Mouse (Mus musculus): ENCODE results near the gene Adora2b. TPM values are rescaled to one million over a fixed set of nuclear protein-coding genes. Genes with fewer than 3 reads are reported as not detected.

Gene Adora2b
- total and polyA plus RNA-seq, 2 experiments from 2014 or later, result 1.7 to 4.0 TPM

- Histone ChIP-seq H3K4me2 (ENCODE audit: low read depth) (no peak overlapping the region), H3K9ac (no peak overlapping the region), H3K27me3 (ENCODE audit: insufficient read depth, low read length) (no peaks in the 10 kb centered on the region), H3K27ac (ENCODE audit: low read depth, low read length) (no peak overlapping the region), H3K9me3 (ENCODE audit: low read length) (no peaks in the 10 kb centered on the region), H3K4me3 (ENCODE audit: low read depth, low read length) (no peak overlapping the region), H3K36me3 (ENCODE audit: insufficient read depth) (no peaks in the 10 kb centered on the region), H3K4me1 (ENCODE audit: insufficient read depth) (no peaks in the 10 kb centered on the region)
- TF ChIP-seq CTCF (IDR thresholded peaks at IDR 0.05; ENCODE audit: low read depth), result no peak
- no peak for ATAC-seq
- no peak for DNase-seq
- WGBS, result 50% methylated on average over 6 of the region's 6 CpGs
These were observed 31.0 kb upstream of the Adora2b start for GRCm38 (mm10) chr11:62217751-62218150.

DNA sequence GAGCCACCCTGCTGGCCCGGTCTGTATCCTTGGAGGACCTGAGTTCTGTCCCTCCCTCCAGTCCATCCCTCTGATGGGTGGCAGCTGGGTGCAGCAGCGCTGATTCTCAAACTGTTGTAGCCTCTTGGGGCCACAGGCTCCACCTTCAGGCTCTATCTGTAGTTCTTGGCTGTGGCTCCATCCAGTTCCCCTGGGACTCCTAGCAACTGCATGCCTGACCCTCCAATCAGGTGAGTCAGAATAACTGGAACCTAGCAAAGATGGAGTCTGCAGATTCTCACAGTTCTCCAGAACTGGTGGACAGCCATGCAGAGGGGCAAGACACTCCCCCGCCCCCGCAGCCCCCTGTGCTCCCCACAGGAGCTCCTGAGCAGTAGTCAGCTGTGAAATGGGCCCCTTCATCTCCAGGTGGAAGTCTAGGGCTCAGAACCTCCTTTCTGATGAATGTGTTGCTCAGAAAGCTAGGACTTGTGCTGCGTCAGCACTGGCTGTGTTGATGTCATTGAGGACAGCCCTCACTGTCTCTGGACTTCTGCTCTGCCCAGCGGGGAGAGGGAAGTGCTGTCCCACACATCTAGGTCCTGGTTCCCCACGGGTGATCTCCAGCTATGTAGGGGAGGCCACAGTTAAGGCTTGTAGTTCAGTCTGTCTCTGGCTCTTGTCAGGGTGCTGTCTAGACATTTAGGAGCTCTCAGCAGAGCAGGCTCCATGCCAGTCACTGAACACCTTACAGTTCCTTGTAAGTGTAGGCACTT is 27.9 kb upstream of the Adora2b start:
- Histone ChIP-seq H3K4me2 (ENCODE audit: low read depth) (no peak overlapping the region), H3K9me3 (ENCODE audit: low read length) (no peaks in the 10 kb centered on the region), H3K27me3 (ENCODE audit: insufficient read depth, low read length) (no peaks in the 10 kb centered on the region), H3K27ac (ENCODE audit: low read depth, low read length) (no peak overlapping the region), H3K4me3 (ENCODE audit: low read depth, low read length) (no peak overlapping the region), H3K9ac (no peak overlapping the region), H3K36me3 (ENCODE audit: insufficient read depth) (no peaks in the 10 kb centered on the region), H3K4me1 (ENCODE audit: insufficient read depth) (no peaks in the 10 kb centered on the region)
- 91% methylated on average over 7 of the region's 7 CpGs for whole genome bisulfite sequencing
- ATAC-seq, result no peak
- DNase-seq, result no peak
- TF ChIP-seq CTCF (IDR thresholded peaks at IDR 0.05; ENCODE audit: low read depth), result no peak

DNA sequence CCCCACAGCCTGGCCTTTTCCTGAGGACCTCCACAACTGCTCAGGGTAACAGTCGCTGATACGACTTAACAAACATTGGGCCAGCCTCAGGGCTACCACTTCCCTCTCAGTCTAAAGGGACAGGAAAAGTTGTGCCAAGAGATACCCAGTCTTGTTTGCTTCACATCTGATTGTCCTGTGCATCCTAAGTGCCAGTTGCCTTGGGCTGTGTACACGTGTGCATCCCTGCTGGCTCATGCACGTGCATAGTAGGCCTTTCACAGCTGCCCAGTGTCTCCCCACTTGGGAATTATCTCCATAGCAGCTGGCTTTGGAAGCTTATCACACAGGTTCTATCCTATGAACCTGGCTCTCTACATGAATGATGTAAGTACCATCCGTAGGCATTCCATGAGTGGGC is 25.4 kb upstream of the Adora2b start:
- no peak overlapping the region for H3K4me2 ChIP-seq (ENCODE audit: low read depth)
- H3K36me3 ChIP-seq (ENCODE audit: insufficient read depth), result no peaks in the 10 kb centered on the region
- H3K4me3 ChIP-seq (ENCODE audit: low read depth, low read length), result no peak overlapping the region
- no peaks in the 10 kb centered on the region for H3K4me1 ChIP-seq (ENCODE audit: insufficient read depth)
- H3K9me3 ChIP-seq (ENCODE audit: low read length), result no peaks in the 10 kb centered on the region
- no peak overlapping the region for H3K9ac ChIP-seq
- 85% methylated on average over 5 of the region's 5 CpGs for WGBS
- DNase-seq (no peak), ATAC-seq (no peak)
- no peak for TF ChIP-seq CTCF (IDR thresholded peaks at IDR 0.05; ENCODE audit: low read depth)
- H3K27ac ChIP-seq (ENCODE audit: low read depth, low read length), result no peak overlapping the region
- H3K27me3 ChIP-seq (ENCODE audit: insufficient read depth, low read length), result no peaks in the 10 kb centered on the region

DNA sequence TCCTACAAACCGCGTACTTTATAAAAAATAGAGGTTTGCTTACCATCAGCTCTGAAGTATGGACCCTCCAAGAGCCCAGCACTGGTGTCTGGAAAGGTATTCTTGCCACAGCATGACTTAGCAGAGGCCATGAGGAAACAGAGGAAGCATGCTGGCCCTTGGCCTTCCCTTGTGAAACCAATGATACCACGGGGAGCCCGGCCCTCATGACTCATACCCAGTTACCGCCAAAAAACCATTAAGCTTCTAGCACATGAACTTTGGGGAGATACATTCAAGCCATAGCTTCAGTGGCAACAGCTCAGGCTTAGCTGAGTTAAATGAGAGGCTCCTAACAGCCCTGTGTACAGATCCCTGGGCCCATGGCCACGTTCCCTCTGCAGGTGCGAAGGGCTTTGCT is 24.8 kb upstream of the Adora2b start:
- TF ChIP-seq CTCF (IDR thresholded peaks at IDR 0.05; ENCODE audit: low read depth), result no peak
- WGBS, result 95% methylated on average over 7 of the region's 7 CpGs
- ATAC-seq, result no peak

DNA sequence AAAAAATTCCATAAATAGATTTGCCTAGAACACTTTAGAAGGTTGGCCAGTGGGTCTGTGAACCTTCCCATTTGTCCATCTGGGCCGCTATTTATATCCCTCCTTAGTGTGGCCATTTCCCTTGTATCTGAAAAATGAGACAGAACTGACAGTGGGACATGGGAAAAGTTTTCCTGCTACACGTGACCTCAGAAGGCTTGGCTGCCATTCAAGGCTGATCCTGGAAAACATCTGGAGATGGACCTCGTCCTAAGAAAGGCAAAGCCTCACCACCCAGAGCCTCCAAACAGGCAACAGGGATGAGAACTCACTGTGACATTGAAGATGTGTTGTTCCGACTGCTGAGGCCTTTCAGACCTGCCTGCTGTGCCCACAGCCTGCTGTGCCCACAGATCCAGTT is 24.0 kb upstream of the Adora2b start:
- Histone ChIP-seq H3K27ac (ENCODE audit: low read depth, low read length) (no peak overlapping the region), H3K9ac (no peak overlapping the region), H3K27me3 (ENCODE audit: insufficient read depth, low read length) (no peaks in the 10 kb centered on the region), H3K4me1 (ENCODE audit: insufficient read depth) (no peaks in the 10 kb centered on the region), H3K4me2 (ENCODE audit: low read depth) (no peak overlapping the region), H3K9me3 (ENCODE audit: low read length) (no peaks in the 10 kb centered on the region), H3K4me3 (ENCODE audit: low read depth, low read length) (no peak overlapping the region), H3K36me3 (ENCODE audit: insufficient read depth) (no peaks in the 10 kb centered on the region)
- no peak for ATAC-seq
- 74% methylated on average over 4 of the region's 4 CpGs for WGBS
- no peak for TF ChIP-seq CTCF (IDR thresholded peaks at IDR 0.05; ENCODE audit: low read depth)
- DNase-seq, result no peak

More for the DNA sequence above, 24.8 kb upstream of the Adora2b start:
- H3K36me3 ChIP-seq (ENCODE audit: insufficient read depth), result no peaks in the 10 kb centered on the region
- H3K4me1 ChIP-seq (ENCODE audit: insufficient read depth), result no peaks in the 10 kb centered on the region
- H3K4me3 ChIP-seq (ENCODE audit: low read depth, low read length), result no peak overlapping the region
- H3K9me3 ChIP-seq (ENCODE audit: low read length), result no peaks in the 10 kb centered on the region
- H3K4me2 ChIP-seq (ENCODE audit: low read depth), result no peak overlapping the region
- H3K9ac ChIP-seq, result no peak overlapping the region
- H3K27ac ChIP-seq (ENCODE audit: low read depth, low read length), result no peak overlapping the region
- H3K27me3 ChIP-seq (ENCODE audit: insufficient read depth, low read length), result no peaks in the 10 kb centered on the region
- DNase-seq, result no peak

DNA sequence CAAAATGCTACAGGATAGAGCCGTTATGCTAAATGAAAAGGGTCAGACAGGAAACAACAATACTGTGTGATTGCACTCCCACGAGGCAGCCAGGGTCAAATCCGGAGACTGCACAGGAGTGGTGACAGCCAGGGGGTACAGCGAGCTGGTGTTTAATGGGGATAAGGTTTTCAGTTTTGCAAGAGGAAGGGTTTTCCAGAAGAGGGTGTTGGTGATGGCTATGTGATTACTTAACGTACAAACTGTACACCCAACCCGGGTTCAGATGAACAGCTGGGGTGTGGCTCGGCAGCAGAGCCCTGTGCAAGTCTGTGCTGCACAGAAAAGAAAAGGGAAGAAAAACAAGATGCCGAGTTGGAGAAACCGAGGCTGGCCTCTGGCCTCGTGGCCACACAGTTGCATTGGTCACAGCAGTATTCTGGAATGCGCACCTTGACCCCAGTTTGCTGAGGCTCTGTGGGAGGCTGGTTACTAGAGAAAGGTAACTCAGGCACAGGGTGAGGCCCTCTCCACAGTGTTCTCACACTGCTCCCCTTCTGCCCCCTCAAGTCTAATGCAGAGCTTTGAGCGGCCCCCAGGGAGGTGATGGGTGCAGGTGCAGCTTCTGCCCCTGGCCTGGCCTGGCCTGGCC is 8.0 kb upstream of the Adora2b start:
- ATAC-seq (no peak), DNase-seq (no peak)
- WGBS, result 81% methylated on average over 12 of the region's 12 CpGs
- no peaks in the 10 kb centered on the region for H3K27me3 ChIP-seq (ENCODE audit: insufficient read depth, low read length)
- H3K27ac ChIP-seq (ENCODE audit: low read depth, low read length), result no peak overlapping the region
- no peaks in the 10 kb centered on the region for H3K9me3 ChIP-seq (ENCODE audit: low read length)
- H3K4me2 ChIP-seq (ENCODE audit: low read depth), result no peak overlapping the region
- H3K9ac ChIP-seq, result no peak overlapping the region
- H3K36me3 ChIP-seq (ENCODE audit: insufficient read depth), result no peaks in the 10 kb centered on the region
- TF ChIP-seq CTCF (IDR thresholded peaks at IDR 0.05; ENCODE audit: low read depth), result no peak
- H3K4me1 ChIP-seq (ENCODE audit: insufficient read depth), result no peaks in the 10 kb centered on the region
- H3K4me3 ChIP-seq (ENCODE audit: low read depth, low read length), result no peak overlapping the region

DNA sequence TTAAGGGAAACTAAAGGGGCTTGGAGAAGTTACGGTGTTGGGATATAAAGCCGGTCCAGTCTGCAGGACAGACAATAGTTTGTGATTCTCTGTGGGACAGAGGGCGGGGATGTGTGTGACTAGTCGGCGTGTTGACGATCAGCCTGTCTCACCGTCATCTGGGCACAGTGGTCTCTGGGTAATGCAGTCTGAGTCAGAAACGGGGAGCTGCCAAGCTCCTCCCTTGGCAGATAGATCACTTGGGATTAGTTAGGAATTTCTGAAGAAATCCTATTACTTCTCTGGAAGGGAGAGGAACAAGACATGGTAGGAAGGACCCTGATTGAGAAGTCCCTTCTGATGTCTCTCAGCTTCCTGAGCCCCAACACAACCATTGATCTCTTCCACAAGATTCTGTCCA is 4.9 kb upstream of the Adora2b start:
- DNase-seq, result no peak
- Histone ChIP-seq H3K36me3 (ENCODE audit: insufficient read depth) (no peaks in the 10 kb centered on the region), H3K9me3 (ENCODE audit: low read length) (no peaks in the 10 kb centered on the region), H3K9ac (no peak overlapping the region), H3K4me2 (ENCODE audit: low read depth) (no peak overlapping the region), H3K27me3 (ENCODE audit: insufficient read depth, low read length) (no peaks in the 10 kb centered on the region; the same call in 1 of the 2 replicates), H3K27ac (ENCODE audit: low read depth, low read length) (no peak overlapping the region), H3K4me3 (ENCODE audit: low read depth, low read length) (no peak overlapping the region), H3K4me1 (ENCODE audit: insufficient read depth) (no peaks in the 10 kb centered on the region)
- WGBS, result 85% methylated on average over 8 of the region's 8 CpGs
- ATAC-seq, result no peak
- TF ChIP-seq CTCF (IDR thresholded peaks at IDR 0.05; ENCODE audit: low read depth), result no peak
